Mouse (Mus musculus) 416B (cell line): ENCODE results near the gene Gch1.
"Not testable (repeated sequence)": the region's sequence is repeated elsewhere in the genome, so short reads cannot be mapped to it uniquely, and the experiment has no call there.

Experiments used
- DNase-seq: peaks from one replicate; pipeline ENCODE4 v3.0.0; 2011; ENCODE audit warnings: low read depth

The Gch1 gene

GRCm38 (mm10) chr14:47161921-47162427, 27.2 kb downstream of the Gch1 start:
- DNase-seq, result no peak

- DNase-seq, result no peak
These were observed 29.1 kb downstream of the Gch1 start for GRCm38 (mm10) chr14:47160051-47160640.

- DNase-seq, result no peak
These were observed 34.9 kb downstream of the Gch1 start for GRCm38 (mm10) chr14:47154303-47154702.

GRCm38 (mm10) chr14:47151306-47151705, 37.9 kb downstream of the Gch1 start:
- no peak for DNase-seq

GRCm38 (mm10) chr14:47144326-47144725, 44.9 kb downstream of the Gch1 start:
- DNase-seq, result no peak

GRCm38 (mm10) chr14:47138853-47139252, 50.4 kb downstream of the Gch1 start:
- peak; percentile 85 for DNase-seq

- DNase-seq, result no peak
These were observed 52.6 kb downstream of the Gch1 start for GRCm38 (mm10) chr14:47136637-47137036.

- peak; percentile 70 for DNase-seq
These were observed 55.3 kb downstream of the Gch1 start for GRCm38 (mm10) chr14:47133948-47134347.

- no peak for DNase-seq
These were observed 61.2 kb downstream of the Gch1 start for GRCm38 (mm10) chr14:47127987-47128386.

GRCm38 (mm10) chr14:47117522-47117921, 71.7 kb downstream of the Gch1 start:
- DNase-seq, result peak; percentile 66

- DNase-seq, result peak; percentile 53
These were observed 73.0 kb downstream of the Gch1 start for GRCm38 (mm10) chr14:47116062-47116762.

GRCm38 (mm10) chr14:47115154-47115553, 74.1 kb downstream of the Gch1 start:
- no peak for DNase-seq

- DNase-seq, result no peak
These were observed 77.9 kb downstream of the Gch1 start for GRCm38 (mm10) chr14:47111341-47111740.

GRCm38 (mm10) chr14:47110391-47110790, 78.8 kb downstream of the Gch1 start:
- DNase-seq, result not testable (repeated sequence)

GRCm38 (mm10) chr14:47107461-47107860, 81.8 kb downstream of the Gch1 start:
- peak; percentile 56 for DNase-seq

- peak; percentile 72 for DNase-seq
These were observed 83.5 kb downstream of the Gch1 start for GRCm38 (mm10) chr14:47105755-47106154.

GRCm38 (mm10) chr14:47105174-47105557, 84.0 kb downstream of the Gch1 start:
- DNase-seq, result no peak

- DNase-seq, result no peak
These were observed 84.7 kb downstream of the Gch1 start for GRCm38 (mm10) chr14:47104246-47105173.
